Mouse (Mus musculus): ENCODE measurements around the gene Chmp1a. TPM values are rescaled to one million over a fixed set of nuclear protein-coding genes. Genes with fewer than 3 reads are reported as not detected.
"Not testable (repeated sequence)": the region's sequence is repeated elsewhere in the genome, so short reads cannot be mapped to it uniquely, and the experiment has no call there.

Chmp1a gene
- 21.9 and 24.2 TPM in 2 replicates for total RNA-seq (2015)
- 36.1 and 42.8 TPM in 2 replicates for total RNA-seq (2017)

- peak; percentile 93 for ATAC-seq (ENCODE audit: poor library complexity, severe bottlenecking)
These were observed at the start of gene Chmp1a, which contains the start of gene Spata33 for GRCm38 (mm10) chr8:123212321-123213117. Gene Chmp1a, minus strand, starts transcription at chr8:123212763. Gene Spata33, plus strand, starts transcription at chr8:123212832.

GRCm38 (mm10) chr8:123257593-123257992 is 45.0 kb upstream of the Chmp1a start:
- not testable (repeated sequence) for ATAC-seq (ENCODE audit: poor library complexity, severe bottlenecking)

GRCm38 (mm10) chr8:123257114-123257513 is 44.6 kb upstream of the Chmp1a start:
- ATAC-seq (ENCODE audit: poor library complexity, severe bottlenecking): no peak

DNA sequence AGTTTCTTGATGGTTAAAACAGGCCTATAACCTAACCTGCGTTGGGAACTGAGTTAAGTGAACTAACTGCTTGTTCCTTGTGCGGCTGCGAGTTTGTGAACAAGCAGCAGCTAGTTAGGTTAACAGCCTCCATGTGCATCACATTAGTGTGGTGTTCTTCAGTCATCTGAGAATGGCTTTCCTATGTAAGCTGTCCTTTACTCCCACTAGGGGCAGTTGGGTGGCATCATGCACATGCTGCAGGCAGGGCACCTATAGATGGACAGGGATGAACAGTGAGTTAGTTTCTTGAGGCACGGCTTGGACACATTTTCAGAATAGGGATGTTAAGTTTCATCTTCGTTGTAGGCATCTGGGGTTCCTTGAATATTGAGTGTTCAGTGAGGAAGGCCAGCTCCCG is 42.6 kb upstream of the Chmp1a start:
- 0 out of 2 replicates have a peak, but pooled peaks have one; percentile 23 for ATAC-seq (ENCODE audit: poor library complexity, severe bottlenecking)

DNA sequence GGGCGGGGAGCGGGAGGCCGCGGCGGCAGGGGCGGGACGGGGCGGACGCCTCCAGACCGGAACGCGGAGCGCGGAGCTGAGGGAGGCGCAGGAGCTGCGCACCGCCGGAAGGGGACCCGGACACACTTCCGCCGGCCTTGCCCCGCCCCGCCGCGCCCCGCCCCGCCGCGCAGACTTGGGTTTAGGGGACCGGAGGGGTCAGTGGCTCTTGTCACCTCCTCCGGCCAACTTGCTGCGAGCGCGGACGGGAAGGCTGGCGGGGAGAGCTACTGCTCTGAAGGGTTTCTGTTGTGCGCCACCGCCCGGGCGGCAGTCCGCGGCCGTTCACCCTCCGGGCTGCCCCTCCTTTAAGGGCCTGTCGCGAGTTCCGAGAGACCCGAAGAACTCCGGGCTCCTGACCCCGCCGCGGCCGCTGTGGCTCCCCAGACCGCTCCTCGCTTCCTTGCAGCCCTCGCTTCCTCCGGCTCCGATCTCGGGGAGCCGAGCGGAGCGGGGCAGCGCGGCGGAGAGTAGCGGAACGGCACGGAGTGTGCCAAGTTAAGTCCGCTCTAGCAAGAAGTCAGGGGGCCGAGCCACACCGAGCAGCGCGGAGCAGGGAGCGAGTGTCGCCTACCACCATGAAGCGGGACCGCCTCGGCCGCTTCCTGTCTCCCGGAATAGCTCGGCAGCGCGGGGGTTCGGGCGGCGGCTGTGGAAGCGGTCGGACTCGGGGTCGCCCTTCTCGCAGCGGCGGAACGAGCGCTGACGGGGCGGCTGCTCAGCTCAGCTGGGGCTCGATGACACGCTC is 41.7 kb upstream of the Chmp1a start, which contains the start of the genes Zfp276 and Vps9d1:
TSS of gene Zfp276 (plus strand) at position 97 of the 787 bp plus-strand sequence.
TSS of gene Vps9d1 (minus strand) at position 250 of the 787 bp plus-strand sequence.
- peak; percentile 95 for ATAC-seq (ENCODE audit: poor library complexity, severe bottlenecking)

DNA sequence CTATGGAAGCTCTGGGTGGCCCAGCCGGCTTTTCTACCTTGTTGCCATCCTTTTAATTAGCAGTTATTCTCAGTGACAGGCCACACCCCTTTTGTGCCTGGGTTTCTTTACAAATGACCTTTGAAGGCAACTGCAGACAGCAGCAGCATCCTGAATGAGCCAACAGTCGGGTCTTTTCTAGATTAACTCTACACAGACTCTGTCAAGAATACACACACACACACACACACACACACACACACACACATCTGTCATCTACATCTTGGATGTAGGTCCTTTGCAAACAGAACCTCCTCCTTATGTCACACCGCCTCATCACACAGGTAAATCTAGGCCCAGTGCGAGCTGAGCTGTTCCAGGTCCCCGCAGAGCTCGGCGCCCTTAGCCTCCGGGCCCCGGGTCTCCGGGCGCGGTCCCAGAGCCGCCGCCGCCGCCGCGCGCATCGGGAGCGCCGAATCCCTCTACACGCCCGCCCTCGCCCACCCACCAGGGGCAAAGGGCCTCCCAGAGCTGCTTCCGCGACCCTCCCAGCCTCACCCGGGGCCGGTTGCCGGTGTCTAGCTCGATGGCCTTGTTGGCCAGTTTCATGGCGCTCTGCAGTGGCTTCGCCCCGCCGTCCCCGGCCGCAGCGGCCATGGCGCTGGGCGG is 41.0 kb upstream of the Chmp1a start:
- no peak for ATAC-seq (ENCODE audit: poor library complexity, severe bottlenecking)

GRCm38 (mm10) chr8:123252925-123253324 is 40.4 kb upstream of the Chmp1a start:
- ATAC-seq (ENCODE audit: poor library complexity, severe bottlenecking): no peak

GRCm38 (mm10) chr8:123250940-123251339 is 38.4 kb upstream of the Chmp1a start:
- ATAC-seq (ENCODE audit: poor library complexity, severe bottlenecking): no peak

GRCm38 (mm10) chr8:123248596-123248995 is 36.0 kb upstream of the Chmp1a start:
- ATAC-seq (ENCODE audit: poor library complexity, severe bottlenecking): peak; percentile 87

DNA sequence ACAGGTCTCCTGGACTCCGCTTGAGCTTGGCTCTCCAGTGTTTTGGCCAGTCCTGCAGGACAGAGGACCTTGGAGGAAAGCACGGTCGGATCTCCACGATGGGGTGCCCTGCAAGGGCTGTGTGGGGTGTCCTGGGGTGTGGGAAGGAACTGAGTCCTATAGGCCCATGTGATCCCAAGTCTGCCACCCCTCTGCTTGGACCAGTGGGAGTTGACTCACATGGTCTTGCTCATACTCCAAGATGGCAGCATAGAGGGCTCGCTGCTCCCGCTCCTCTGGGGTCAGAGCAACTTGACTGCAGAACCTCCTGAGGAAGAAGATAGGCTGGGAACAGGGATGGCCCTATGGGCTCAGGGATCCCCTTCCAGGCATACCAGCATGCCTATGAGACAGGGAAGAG is 35.2 kb upstream of the Chmp1a start:
- no peak for ATAC-seq (ENCODE audit: poor library complexity, severe bottlenecking)

DNA sequence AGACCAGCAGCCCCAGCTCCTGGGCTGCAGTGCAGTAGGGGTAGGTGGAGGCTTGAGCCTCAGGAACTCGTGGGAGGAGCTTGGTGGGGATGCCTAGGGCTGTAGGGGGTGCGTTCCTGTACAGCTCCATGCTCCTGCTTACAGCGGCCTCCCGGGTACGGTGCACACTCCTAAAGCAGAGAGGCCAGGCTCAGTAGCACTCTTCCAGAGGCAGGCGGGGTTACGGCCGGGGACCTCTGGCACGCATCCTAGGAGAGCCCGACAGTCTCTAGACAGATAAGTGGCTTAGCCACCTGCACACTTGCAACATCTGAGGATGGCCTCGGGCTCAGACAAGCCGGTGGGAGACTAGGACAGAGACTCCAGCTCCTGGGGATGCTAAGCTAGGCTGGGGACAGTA is 33.0 kb upstream of the Chmp1a start:
- no peak for ATAC-seq (ENCODE audit: poor library complexity, severe bottlenecking)

DNA sequence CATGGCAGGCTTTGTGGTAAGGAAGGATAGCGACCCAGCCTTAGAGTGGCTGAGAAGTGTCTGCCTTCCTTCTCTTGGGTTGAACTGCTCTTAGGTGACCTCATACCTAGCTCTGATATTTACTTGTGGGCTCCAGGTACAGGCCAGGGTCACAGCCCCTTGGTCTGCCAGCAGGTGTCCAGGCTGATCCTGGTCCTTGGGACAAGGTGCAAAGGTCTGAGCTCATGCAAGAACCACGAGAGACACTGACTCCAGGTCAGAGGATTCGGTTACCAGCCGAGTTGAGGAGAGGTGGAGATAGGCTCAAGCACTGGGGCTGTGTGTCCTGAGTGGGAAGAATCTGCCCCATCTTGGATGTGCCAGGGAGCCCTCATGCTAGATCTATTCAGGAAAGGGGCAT is 31.8 kb upstream of the Chmp1a start:
- no peak for ATAC-seq (ENCODE audit: poor library complexity, severe bottlenecking)

GRCm38 (mm10) chr8:123243053-123243452 is 30.5 kb upstream of the Chmp1a start:
- ATAC-seq (ENCODE audit: poor library complexity, severe bottlenecking): peak; percentile 60

DNA sequence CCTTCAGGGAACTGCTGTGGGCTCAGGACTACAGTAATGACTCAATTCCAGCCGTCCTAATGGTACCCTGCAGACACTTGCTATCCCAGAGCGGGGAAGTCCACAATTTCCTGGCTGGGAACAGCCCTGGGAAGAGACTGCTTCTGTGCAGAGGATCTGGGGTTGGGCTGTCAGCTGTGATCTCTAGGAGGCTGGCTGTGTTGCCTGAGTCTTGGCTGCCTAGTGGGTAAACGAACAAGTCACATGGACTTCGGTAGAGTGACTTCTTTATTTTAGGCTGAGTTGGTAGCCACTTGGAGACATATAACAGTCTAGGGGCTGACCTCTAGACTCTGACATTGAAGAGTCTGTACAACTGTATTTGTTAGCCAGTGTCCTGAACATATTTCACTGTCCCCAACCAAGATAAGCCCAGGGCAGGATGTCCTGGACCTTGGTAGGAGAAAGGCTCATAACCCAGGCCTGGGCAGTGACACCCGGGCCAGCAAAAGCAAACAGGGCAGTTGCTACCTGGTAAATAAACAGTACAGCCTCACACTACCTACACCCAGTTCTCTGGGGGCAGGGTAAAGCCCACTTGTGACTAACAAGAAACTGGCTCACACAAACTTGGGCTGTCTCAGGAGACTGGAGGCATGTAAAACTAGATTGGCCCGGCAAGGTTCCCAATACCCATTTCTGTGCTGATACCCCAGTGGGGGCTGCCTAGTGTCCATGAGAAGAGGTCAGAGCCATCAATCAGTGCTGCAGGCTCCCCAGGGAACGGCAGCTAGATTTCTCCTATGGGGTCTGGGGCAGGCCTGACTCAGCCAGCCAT is 29.8 kb upstream of the Chmp1a start:
- ATAC-seq (ENCODE audit: poor library complexity, severe bottlenecking): no peak

DNA sequence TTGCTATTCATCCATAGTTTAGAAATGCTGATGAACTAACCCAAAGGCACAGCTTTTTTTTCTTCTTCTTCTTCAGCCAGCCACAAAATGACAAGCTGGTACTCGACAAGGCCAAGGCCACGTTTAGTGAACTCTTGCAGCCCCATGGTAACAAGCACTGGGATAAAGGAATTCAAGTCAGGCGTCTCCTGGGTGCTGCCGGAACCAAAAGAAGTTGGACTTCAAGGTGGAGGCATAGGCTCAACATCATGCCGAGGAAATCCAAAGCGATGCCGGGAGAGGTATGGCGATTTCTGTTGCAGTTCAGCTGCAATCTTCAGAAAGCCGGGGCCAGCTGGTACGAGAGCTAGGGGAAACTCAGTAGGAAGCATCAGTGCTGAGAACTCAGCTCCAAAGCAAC is 26.8 kb upstream of the Chmp1a start:
- no peak for ATAC-seq (ENCODE audit: poor library complexity, severe bottlenecking)

DNA sequence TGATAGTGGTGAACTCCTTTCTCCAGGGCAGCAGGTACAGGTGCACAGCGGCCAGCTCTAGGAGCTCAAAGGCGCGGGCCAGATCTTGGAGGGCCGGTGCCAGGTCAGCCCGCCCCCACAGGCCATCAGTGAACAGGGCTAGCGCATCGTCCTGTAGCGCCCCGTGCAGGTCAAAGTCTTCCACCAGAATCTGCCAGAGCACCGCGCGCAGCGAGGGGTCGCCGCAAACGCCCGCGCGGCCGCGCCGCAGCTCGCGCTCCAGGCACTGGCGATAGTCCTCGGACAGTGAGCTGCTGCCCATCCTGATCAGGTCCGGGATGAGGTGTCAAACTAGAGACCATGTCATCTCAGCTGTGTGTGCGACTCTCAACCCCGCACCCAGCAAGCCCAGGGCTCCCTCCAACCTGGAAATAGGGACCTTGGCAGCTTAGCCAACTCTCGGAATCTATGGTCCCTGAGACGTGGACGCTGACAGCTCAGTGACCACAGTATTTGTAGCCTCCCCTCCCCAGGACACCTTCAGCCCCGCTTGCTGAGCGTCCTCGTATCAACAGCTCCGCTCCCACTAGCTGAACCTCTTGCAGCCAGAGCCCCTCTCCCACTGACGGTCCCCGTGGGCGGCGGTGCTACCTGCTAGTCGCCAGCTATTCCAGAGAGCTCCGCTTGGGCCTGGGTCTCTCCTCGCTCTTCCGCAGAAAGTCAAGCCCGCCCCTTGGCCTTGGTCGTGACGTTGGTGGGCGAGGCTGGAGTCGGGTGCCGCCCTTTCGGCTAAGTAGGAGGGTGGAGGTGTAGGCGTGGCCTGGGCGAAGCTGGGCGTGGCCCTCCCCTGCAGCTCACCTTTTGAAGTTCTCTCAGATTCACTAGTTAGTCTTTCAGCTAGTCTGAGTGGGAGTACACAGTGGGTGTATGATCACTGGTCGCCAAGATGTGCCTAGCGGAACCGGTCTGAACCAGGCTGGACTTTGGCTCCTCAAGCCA is 23.2 kb upstream of the Chmp1a start, which contains the start of gene Spata2l:
TSS of gene Spata2l (minus strand) at position 714 of the 978 bp plus-strand sequence.
- peak; percentile 98 for ATAC-seq (ENCODE audit: poor library complexity, severe bottlenecking)

DNA sequence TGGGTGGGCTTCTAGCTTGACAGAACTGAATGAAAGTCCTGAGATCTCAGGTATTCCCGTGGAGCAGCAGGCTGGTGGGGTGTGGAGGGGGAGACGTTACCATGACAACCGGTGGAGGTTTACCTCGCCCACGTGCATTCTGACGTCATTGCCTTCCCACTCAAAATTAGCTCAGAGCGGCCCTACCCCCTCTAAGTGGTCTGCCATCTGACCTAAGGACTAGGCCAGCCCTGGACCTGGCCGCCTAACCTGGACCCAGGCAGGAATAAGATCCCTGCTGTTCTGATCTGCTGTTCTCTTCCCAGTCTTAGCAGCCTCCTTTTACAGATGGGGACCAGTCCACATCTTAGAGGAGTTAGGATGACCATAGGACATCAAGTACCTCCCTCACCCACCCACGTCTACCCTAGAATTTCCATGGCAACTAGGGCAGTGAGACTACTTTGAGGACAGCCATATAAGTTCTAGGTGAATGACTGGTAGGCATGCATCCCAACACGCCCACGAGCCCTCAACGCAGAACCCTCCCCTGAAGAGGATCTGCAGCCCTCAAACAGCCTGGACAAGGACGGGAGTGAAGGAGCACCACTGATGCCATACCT is 22.5 kb upstream of the Chmp1a start:
- no peak for ATAC-seq (ENCODE audit: poor library complexity, severe bottlenecking)

- no peak for ATAC-seq (ENCODE audit: poor library complexity, severe bottlenecking)
These were observed 21.2 kb upstream of the Chmp1a start for GRCm38 (mm10) chr8:123233760-123234159.

GRCm38 (mm10) chr8:123233300-123233699 is 20.7 kb upstream of the Chmp1a start:
- no peak for ATAC-seq (ENCODE audit: poor library complexity, severe bottlenecking)

Measured in megakaryocyte, adult 5-6 weeks (primary cell).